Mouse (Mus musculus): ENCODE measurements around the gene Il18rap.

Il18rap gene

DNA sequence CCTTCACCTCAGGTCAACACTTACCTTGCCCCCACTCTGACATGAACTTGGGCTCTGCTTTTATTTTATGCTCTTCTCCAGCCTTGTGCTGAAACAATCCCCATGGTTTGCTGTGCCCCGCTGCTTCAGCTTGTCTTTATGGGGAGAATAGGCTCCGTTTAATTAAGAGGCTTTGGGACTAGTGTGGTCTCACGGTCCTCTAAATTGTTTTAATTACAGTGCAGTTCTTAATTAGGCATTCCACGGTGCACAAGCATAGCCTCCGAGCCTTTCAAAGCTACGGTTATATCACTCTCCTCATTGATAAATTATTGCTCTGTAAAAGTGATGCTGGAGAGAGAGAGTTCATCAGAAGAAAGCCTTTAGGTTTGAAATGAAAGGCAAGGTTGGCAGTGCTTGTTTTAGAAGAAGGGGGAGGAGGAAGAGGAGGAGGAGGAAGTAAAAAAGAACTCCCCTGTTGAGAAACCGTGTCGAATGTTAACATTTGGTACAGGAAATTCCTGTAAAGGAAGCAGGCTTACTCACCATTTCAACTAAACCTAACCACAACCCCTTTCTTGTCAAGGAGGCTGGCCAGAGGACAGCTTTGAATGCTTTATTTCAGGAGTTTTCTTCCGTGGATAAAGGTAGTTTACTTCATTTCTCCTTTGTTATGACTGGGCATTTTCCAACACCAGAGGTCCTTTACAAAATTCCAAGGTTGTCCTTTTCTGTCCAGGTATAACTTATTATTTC is at the start of gene Il18rap:
Gene Il18rap (plus strand): TSS at position 512 of the 735 bp plus-strand sequence.
- no peak for DNase-seq

GRCm38 (mm10) chr1:40465477-40466430 is 49.4 kb upstream of the Il18rap start, which contains the start of gene Il18r1:
Gene Il18r1, plus strand, starts transcription at chr1:40465552.
- peak in 1 of 2 experiments; percentile 13 for DNase-seq

- DNase-seq = no peak
These were observed 47.9 kb upstream of the Il18rap start for GRCm38 (mm10) chr1:40467306-40467705.

GRCm38 (mm10) chr1:40468805-40469204 is 46.4 kb upstream of the Il18rap start:
- no peak for DNase-seq

DNA sequence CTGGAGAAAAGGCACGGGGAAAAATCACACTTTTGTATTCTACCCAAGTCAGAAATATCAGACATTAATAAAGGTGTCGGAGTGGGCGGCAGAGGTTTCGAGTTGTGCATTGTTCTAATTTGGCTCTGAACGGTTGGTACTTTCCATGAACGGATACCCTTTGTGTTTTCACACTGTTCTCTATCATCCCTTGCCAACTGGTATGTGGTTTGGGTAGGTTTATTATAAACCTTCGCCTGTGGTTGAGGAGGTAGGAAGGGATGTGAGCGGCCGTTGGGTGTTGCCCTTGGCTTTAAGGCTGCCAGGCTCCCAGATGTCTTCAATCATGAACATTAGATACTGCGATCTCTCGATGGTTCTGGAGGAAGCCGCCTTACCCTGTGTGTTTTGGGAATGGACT is 45.3 kb upstream of the Il18rap start:
- no peak for DNase-seq

DNA sequence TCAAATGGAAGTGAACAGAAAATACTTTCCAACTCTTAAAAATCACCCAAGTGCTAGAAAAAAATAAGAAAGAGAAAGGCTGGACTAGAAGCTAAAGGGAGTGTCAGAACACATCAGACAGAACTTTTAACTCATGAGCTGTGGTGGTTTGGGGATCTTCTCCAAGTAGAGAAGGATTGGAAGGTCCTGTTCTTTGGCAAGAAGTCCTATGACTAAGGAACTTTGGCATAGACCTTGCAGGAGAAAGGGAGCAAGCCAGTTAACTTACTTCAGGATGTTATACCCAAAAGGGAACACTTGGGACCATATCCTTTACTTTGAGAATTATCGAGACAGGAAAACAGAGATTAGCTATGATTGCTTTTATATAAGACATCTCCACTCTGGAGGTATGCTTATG is 42.8 kb upstream of the Il18rap start:
- no peak for DNase-seq

- DNase-seq = no peak
These were observed 41.5 kb upstream of the Il18rap start for GRCm38 (mm10) chr1:40473640-40474039.

GRCm38 (mm10) chr1:40474336-40474735 is 40.8 kb upstream of the Il18rap start:
- no peak for DNase-seq

DNA sequence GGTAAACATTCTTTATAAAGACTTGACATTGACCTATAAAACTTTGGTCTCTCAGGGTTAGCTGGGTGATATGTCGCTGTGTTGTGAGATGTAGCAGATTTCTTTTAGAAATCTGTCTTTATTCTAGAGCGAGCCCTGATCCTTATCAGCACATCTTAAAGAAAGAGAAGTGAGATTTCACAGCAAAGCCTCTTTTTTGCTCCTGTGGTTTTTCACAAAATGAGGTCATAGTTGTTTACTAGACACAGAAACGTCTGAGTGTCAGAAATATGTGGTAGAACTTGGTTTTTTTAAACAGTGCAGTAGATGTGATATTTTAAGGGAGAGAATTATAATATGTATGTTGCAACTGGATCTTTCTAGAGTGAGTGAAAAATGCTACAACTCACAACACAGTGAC is 39.5 kb upstream of the Il18rap start:
- DNase-seq = no peak

DNA sequence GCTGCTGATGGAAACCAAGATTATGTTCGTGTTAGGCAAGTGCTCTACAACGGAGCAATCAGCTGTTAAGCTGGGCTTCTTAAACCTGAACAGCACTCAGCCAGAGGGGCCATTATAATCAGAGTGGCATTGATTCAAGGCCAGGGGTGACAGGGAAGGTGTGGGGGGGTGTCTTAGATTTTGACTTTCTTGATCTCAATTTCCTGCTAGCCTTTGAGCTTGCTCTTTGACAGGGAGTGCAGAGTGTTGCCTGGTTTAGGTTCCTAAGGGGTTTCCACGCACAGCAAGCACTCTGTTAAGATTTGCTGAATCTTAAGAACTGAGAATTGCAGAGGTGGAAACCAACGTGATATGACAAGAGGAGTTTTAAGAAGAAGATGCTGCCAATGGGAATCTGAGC is 38.4 kb upstream of the Il18rap start:
- no peak for DNase-seq

DNA sequence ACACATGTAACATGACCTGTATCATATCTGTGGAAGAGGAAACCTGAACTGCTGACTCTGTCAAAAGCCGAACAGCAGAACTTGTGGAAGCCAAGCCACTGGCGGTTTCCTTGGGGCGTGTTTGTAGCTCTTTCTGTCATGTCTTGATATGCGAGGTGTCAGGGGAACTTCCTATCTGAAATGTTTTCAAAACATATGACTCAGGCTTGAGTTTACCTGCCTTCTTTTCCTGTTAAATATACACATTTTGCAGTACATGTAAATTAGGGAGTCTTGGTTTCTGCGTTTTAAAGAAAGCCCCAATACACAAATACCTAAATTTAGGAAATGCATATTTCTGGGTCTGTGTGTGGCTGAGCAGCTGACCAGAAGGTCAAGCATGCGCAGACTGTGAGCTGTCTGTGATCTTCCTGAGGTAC is 35.6 kb upstream of the Il18rap start:
- no peak for DNase-seq

DNA sequence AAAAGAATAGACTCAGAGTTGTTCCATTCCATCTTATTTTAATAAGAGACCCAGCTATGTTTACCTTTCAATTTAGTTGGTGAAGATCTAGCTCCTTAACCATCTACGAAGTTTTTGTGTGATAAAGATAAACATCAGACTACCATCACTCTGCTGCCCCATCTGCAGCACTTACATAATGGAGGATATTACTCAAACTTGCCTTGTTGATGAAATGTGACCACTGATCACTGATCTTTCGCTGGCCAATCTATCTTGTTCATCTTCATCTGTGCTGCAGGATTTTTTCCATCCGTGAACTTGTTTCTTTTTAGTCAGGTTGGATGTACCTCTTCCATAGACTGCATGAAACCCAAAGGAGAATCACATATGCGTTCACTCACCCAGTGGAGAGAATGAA is 20.6 kb upstream of the Il18rap start:
- DNase-seq = no peak

DNA sequence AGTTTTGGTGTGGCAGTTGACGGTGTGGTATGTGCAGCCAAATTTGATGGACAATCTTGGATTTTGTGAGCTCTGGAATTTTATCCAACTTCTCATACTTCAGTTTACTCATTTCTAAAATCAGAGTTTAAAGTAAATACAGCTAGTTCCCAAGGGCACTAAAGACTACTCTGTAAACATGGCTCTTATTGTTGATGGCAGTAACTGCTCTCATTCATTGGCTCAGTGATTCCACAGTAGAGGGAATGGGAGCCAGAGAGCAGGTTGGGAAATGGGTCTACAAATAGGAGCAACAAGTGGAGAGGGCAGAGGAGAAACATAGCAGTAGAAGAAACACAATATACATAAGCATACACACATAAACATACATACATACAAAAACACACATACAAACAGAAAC is 15.5 kb upstream of the Il18rap start:
- no peak for DNase-seq

- DNase-seq = no peak
These were observed 14.0 kb upstream of the Il18rap start for GRCm38 (mm10) chr1:40501126-40501525.

GRCm38 (mm10) chr1:40501546-40502398 is 13.4 kb upstream of the Il18rap start:
- no peak for DNase-seq

DNA sequence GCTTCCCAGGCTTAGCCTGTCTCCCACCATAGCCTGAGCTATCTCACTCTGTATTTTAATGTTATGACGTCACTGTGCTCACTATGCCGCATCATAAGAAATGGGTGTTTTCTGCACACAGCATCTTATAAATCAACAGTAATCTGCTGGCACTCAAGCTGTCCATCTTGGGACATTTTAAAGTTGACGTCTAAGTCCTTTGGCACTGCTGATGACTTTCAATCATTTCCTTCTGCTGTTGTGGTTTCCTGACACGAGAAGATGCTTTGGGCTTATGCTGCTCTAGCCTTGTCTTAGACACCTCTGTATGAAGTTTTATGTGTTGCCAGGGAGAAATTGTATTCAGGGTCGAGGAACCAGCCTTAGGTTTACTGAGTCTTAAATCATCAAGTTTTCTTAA is 10.6 kb upstream of the Il18rap start:
- DNase-seq = no peak

GRCm38 (mm10) chr1:40516364-40516763 is 1.2 kb downstream of the Il18rap start:
- DNase-seq = no peak

DNA sequence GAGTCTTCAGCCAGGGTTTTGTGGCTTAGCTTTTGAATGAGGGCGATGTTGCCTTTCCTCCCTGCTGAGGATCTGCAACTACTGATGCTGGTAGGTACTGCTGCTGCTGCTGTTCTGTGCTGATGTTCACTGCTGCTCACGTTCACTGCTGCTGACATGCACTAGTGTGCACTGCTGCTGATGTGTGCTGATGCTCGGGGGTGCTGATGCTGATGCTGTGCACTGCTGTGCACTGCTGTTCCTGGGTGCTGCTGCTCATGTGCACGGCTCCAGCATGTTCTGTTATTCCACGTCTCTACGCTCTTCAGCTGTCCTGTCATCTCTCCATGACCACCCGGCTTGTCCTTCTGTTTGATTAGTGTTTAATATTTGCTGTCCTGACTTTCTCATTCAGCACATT is 7.8 kb downstream of the Il18rap start:
- DNase-seq = no peak

- no peak for DNase-seq
These were observed 9.0 kb downstream of the Il18rap start for GRCm38 (mm10) chr1:40523971-40524722.

DNA sequence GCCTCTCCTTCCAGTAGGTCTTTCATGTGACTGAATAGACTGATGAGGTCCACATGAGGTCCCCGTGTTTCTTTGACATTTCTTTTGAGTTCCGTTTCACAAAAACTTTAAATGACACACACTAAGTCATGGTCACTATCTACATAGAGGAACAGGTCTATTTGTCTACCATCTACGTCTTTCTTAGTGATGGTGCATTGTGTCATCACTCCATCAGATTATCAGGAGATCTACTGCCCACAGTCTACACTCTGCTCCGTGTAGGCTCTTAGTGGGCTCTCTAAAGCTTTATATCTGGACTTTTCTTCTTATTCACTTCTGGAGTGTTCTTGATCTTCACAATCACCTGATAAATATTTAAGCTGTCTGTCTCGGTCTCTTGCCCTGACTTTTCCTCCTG is 14.1 kb downstream of the Il18rap start:
- DNase-seq = no peak

GRCm38 (mm10) chr1:40537577-40537976 is 22.4 kb downstream of the Il18rap start:
- peak; percentile 12 to 13 for DNase-seq

GRCm38 (mm10) chr1:40544650-40545049 is 29.5 kb downstream of the Il18rap start:
- DNase-seq = peak; percentile 80 to 88

Measured in cerebellum, postnatal 10 days (tissue).